27 mouse cellular contexts compared by ENCODE assay signal in the genomic region with DNA sequence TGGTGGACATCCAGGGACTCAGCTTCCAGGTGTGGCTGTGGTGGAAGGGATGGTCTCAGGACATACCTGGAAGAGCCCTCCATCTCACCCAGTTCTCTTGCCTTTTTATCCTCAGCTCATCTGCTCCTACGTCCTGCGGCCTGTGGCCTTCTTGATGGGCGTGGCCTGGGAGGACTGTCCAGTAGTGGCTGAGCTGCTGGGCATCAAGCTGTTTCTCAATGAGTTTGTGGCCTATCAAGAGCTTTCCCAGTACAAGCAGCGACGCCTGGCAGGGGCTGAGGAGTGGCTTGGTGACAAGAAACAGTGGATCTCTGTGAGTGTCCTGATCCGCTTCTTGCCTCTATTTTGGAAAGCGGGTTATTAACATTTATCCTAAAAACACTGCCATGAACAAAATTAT. TPM values are rescaled to one million over a fixed set of nuclear protein-coding genes. Genes with fewer than 3 reads are reported as not detected.
DNase-seq lines count a peak whose midpoint lies in the region; ATAC-seq and TF ChIP-seq lines count a peak whose summit lies in the region.
"Had no signal": no experiment of that assay in that cellular context is flagged by ENCODE, and none has a peak within 500 bp of the region (broad histone marks: within the 10 kb centered on the region; RNA-seq: fewer than 3 reads in every experiment).

No protein-coding gene starts in this region.

- no peaks in the 10 kb centered on the region for H3K36me3 ChIP-seq in liver, adult 2 months (ENCODE audit: control insufficient read depth, insufficient read depth, low read length)
- no peaks in the 10 kb centered on the region for H3K36me3 ChIP-seq in liver, embryonic 11.5 days (ENCODE audit: control insufficient read depth, insufficient read depth, low read length)
- H3K36me3 ChIP-seq: embryonic facial prominence, embryonic 13.5 days; embryonic facial prominence, embryonic 15.5 days; forebrain, embryonic 15.5 days; G1E had no signal

- no peak for TF ChIP-seq POLR2A in liver, adult 2 months (IDR thresholded peaks at IDR 0.05; ENCODE audit: extremely low read depth, insufficient read depth, low read length)

- no peak overlapping the region for H3K27ac ChIP-seq in liver, adult 2 months (replicated peaks; ENCODE audit: insufficient read depth, low read depth, low read length)
- H3K27ac ChIP-seq in liver, embryonic 11.5 days (ENCODE audit: low read depth, low read length): no peak overlapping the region
- H3K27ac ChIP-seq: embryonic facial prominence, embryonic 13.5 days; embryonic facial prominence, embryonic 15.5 days; forebrain, embryonic 13.5 days; forebrain, embryonic 15.5 days had no signal

- no peaks in the 10 kb centered on the region for H3K79me2 ChIP-seq in liver, adult 2 months (ENCODE audit: control insufficient read depth, insufficient read depth, low read length)

- peak; percentile 13 for DNase-seq in adrenal gland, adult 2 months
- no peak for DNase-seq in adrenal gland, postnatal 25 days
- peak; percentile 79 for DNase-seq in liver, adult 2 months (ENCODE audit: extremely low read depth, low read depth, low spot score)
- DNase-seq in liver, embryonic 11.5 days (ENCODE audit: low spot score): no peak
- peak; percentile 15 for DNase-seq in retina, postnatal 1 day
- no peak for DNase-seq in retina, embryonic 14.5 days (ENCODE audit: low spot score)
- DNase-seq in MN1 (ENCODE audit: low spot score): peak; percentile 75
- DNase-seq: adrenal gland, adult 8-10 months; adrenal gland, postnatal 14 days; B cell, adult 2 months; cerebellum, adult 11 months; cerebellum, adult 18-20 months; cerebellum, adult 8-10 months; cerebellum, adult 9-11 months; cerebellum, postnatal 36 days; embryo, embryonic 11 days; forebrain, postnatal 0 days had no signal

- H3K4me3 ChIP-seq in liver, adult 2 months (ENCODE audit: insufficient read depth, low read depth, low read length): no peak overlapping the region
- H3K4me3 ChIP-seq in liver, embryonic 11.5 days (ENCODE audit: low read depth, low read length): no peak overlapping the region
- H3K4me3 ChIP-seq: embryonic facial prominence, embryonic 13.5 days; embryonic facial prominence, embryonic 15.5 days; forebrain, embryonic 13.5 days; forebrain, embryonic 15.5 days had no signal

- H3K4me2 ChIP-seq in liver, embryonic 11.5 days: no peak overlapping the region
- H3K4me2 ChIP-seq: embryonic facial prominence, embryonic 13.5 days; embryonic facial prominence, embryonic 15.5 days; forebrain, embryonic 13.5 days; forebrain, embryonic 15.5 days had no signal

- no peak for TF ChIP-seq CTCF in liver, adult 2 months (IDR thresholded peaks at IDR 0.05; ENCODE audit: low read depth, low read length)

- H3K9me3 ChIP-seq in liver, embryonic 11.5 days (ENCODE audit: control insufficient read depth, low read length): no peaks in the 10 kb centered on the region
- H3K9me3 ChIP-seq: embryonic facial prominence, embryonic 13.5 days; embryonic facial prominence, embryonic 15.5 days; forebrain, embryonic 13.5 days; forebrain, embryonic 15.5 days; G1E had no signal

- no peak for ATAC-seq in liver, embryonic 11.5 days (replicated peaks; ENCODE audit: low FRiP score)
- ATAC-seq: CD4-positive, CD25-positive, alpha-beta regulatory T cell, adult 4 months; forebrain, embryonic 13.5 days; forebrain, embryonic 15.5 days; forebrain, postnatal 0 days had no signal

- WGBS in liver, adult 2 months: 84% methylated on average over 7 of the region's 7 CpGs
- 69% methylated on average over 7 of the region's 7 CpGs for WGBS in liver, embryonic 11.5 days

- H3K27me3 ChIP-seq in liver, adult 2 months (ENCODE audit: control insufficient read depth, insufficient read depth, low read length): no peaks in the 10 kb centered on the region
- H3K27me3 ChIP-seq in liver, embryonic 11.5 days (replicated peaks; ENCODE audit: control insufficient read depth, insufficient read depth, low read length): no peaks in the 10 kb centered on the region
- H3K27me3 ChIP-seq: CH12.LX; embryonic facial prominence, embryonic 15.5 days; forebrain, embryonic 13.5 days; forebrain, embryonic 15.5 days had no signal

- H3K4me1 ChIP-seq in liver, adult 2 months (ENCODE audit: control insufficient read depth, insufficient read depth, low read length): 0 out of 2 replicates have a peak, but pooled peaks cover 4% of the 10 kb centered on the region
- no peaks in the 10 kb centered on the region for H3K4me1 ChIP-seq in liver, embryonic 11.5 days (replicated peaks; ENCODE audit: control insufficient read depth, insufficient read depth, low read length)
- H3K4me1 ChIP-seq: embryonic facial prominence, embryonic 13.5 days; embryonic facial prominence, embryonic 15.5 days; forebrain, embryonic 13.5 days; forebrain, embryonic 15.5 days had no signal

- no peak overlapping the region for H3K9ac ChIP-seq in liver, adult 2 months (ENCODE audit: low read depth, low read length)
- no peak overlapping the region for H3K9ac ChIP-seq in liver, embryonic 11.5 days (ENCODE audit: low read depth, low read length)
- H3K9ac ChIP-seq: embryonic facial prominence, embryonic 13.5 days; embryonic facial prominence, embryonic 15.5 days; forebrain, embryonic 13.5 days; forebrain, embryonic 15.5 days; forebrain, postnatal 0 days had no signal

RNA-seq across cellular contexts. Expression of a gene that starts 49.0 kb away (rescaled TPM):
- 10 to 100 TPM; 33.6 to 35.9 TPM for total RNA-seq in adrenal gland, adult 2 months (2021)
- polyA plus RNA-seq in adrenal gland, adult 2 months (2012; rRNA removed): 11.8 and 14.4 TPM in 2 replicates
- 29.9 and 34.0 TPM in 2 replicates for total RNA-seq in adrenal gland, postnatal 25 days (2021)
- 13.5 and 15.1 TPM in 2 replicates for total RNA-seq in liver, adult 2 months (2014; rRNA removed)
- polyA plus RNA-seq in liver, adult 2 months (2012; rRNA removed): 13.3 and 13.7 TPM in 2 replicates
- polyA plus RNA-seq in liver, embryonic 11.5 days (2014; fragmentation: Nextera tagmentation; extraction: Ambion mirVana): 1.7 and 1.9 TPM in 2 replicates
- polyA plus RNA-seq: G1E had no signal

RNA-seq across cellular contexts. Expression of a gene that starts 49.8 kb away (rescaled TPM):
- under 1 TPM in 1 of 2 experiments, not detected in 1; 0.10 TPM for total RNA-seq in adrenal gland, adult 2 months (2021)
- 0.03 TPM in 1 of 2 replicates, not detected in the other for polyA plus RNA-seq in adrenal gland, adult 2 months (2012; rRNA removed)
- 0.15 TPM in 1 of 2 replicates, not detected in the other for total RNA-seq in adrenal gland, postnatal 25 days (2021)
- 0.28 TPM in 1 of 2 replicates, not detected in the other for total RNA-seq in liver, adult 2 months (2014; rRNA removed)
- 0.12 and 0.24 TPM in 2 replicates for polyA plus RNA-seq in liver, adult 2 months (2012; rRNA removed)
- polyA plus RNA-seq in liver, embryonic 11.5 days (2014; fragmentation: Nextera tagmentation; extraction: Ambion mirVana): 0.58 and 0.67 TPM in 2 replicates
- total RNA-seq: adrenal gland, adult 8-10 months; common myeloid progenitor, adult 5-6 weeks; G1E had no signal
- polyA plus RNA-seq: CD4-positive, CD25-positive, alpha-beta regulatory T cell, adult 4 months; embryonic facial prominence, embryonic 11.5 days; embryonic facial prominence, embryonic 13.5 days; embryonic facial prominence, embryonic 15.5 days; forebrain, embryonic 11.5 days; forebrain, embryonic 13.5 days; forebrain, embryonic 15.5 days; G1E had no signal

Comparison
In these comparisons a context has a peak if more than half of its experiments do, and no peak if none do; other contexts are left out.
1. DNase-seq: peak in adrenal gland, adult 2 months (single experiment), liver, adult 2 months (single experiment), retina, postnatal 1 day (single experiment) and MN1 (single experiment); none in adrenal gland, postnatal 25 days (single experiment), liver, embryonic 11.5 days (single experiment) and retina, embryonic 14.5 days (single experiment).